Mouse (Mus musculus) embryo, embryonic 10.5 days (tissue): Measurements from ENCODE around the gene Dguok.

Source experiments
- DNase-seq: peaks from one replicate; pipeline ENCODE4 v3.0.0-alpha.2; 2015; ENCODE audit warnings: low spot score

The Dguok gene

GRCm38 (mm10) chr6:83455328-83456130 is 51.2 kb downstream of the Dguok start:
- peak; percentile 52 for DNase-seq

GRCm38 (mm10) chr6:83453706-83454105 is 53.1 kb downstream of the Dguok start:
- peak; percentile 59 for DNase-seq

- DNase-seq = no peak
These were observed 56.1 kb downstream of the Dguok start for GRCm38 (mm10) chr6:83450451-83451303.

- DNase-seq = no peak
These were observed 57.3 kb downstream of the Dguok start for GRCm38 (mm10) chr6:83449440-83449839.

GRCm38 (mm10) chr6:83448911-83449310 is 57.9 kb downstream of the Dguok start:
- no peak for DNase-seq

- no peak for DNase-seq
These were observed 59.7 kb downstream of the Dguok start for GRCm38 (mm10) chr6:83447031-83447430.

- no peak for DNase-seq
These were observed 61.0 kb downstream of the Dguok start for GRCm38 (mm10) chr6:83445796-83446195.

GRCm38 (mm10) chr6:83443441-83444340 is 63.1 kb downstream of the Dguok start:
- peak; percentile 51 for DNase-seq

- no peak for DNase-seq
These were observed 64.1 kb downstream of the Dguok start for GRCm38 (mm10) chr6:83442639-83443038.

- DNase-seq = peak; percentile 90
These were observed 65.3 kb downstream of the Dguok start for GRCm38 (mm10) chr6:83441259-83442061.

- DNase-seq = peak; percentile 79
These were observed 66.1 kb downstream of the Dguok start for GRCm38 (mm10) chr6:83440510-83441258.

- DNase-seq = no peak
These were observed 66.6 kb downstream of the Dguok start for GRCm38 (mm10) chr6:83440197-83440509.

- DNase-seq = no peak
These were observed 67.0 kb downstream of the Dguok start for GRCm38 (mm10) chr6:83439781-83440180.

- no peak for DNase-seq
These were observed 67.5 kb downstream of the Dguok start for GRCm38 (mm10) chr6:83439119-83439767.

GRCm38 (mm10) chr6:83438584-83438983 is 68.2 kb downstream of the Dguok start:
- DNase-seq = no peak

GRCm38 (mm10) chr6:83437802-83438201 is 69.0 kb downstream of the Dguok start:
- no peak for DNase-seq

- no peak for DNase-seq
These were observed 69.5 kb downstream of the Dguok start for GRCm38 (mm10) chr6:83437225-83437624.

- DNase-seq = no peak
These were observed 70.2 kb downstream of the Dguok start for GRCm38 (mm10) chr6:83436547-83436946.

- peak; percentile 71 for DNase-seq
These were observed 71.6 kb downstream of the Dguok start for GRCm38 (mm10) chr6:83435174-83435573.

- no peak for DNase-seq
These were observed 73.2 kb downstream of the Dguok start for GRCm38 (mm10) chr6:83433546-83433945.
